Mouse (Mus musculus): ENCODE measurements around the gene Wipf2. TPM values are rescaled to one million over a fixed set of nuclear protein-coding genes. Genes with fewer than 3 reads are reported as not detected.
"Not testable (repeated sequence)": the region's sequence is repeated elsewhere in the genome, so short reads cannot be mapped to it uniquely, and the experiment has no call there.

The Wipf2 gene
- total RNA-seq, 4 experiments from 2014 or later, result 69.4 to 86.8 (median 80.7) TPM

GRCm38 (mm10) chr11:98930773-98931512 is 67.5 kb downstream of the Wipf2 start:
- no peak for DNase-seq (ENCODE audit: low spot score in 2 of 2)

- no peak for DNase-seq (ENCODE audit: low spot score in 2 of 2)
Measured at GRCm38 (mm10) chr11:98931513-98932292, 68.3 kb downstream of the Wipf2 start.

GRCm38 (mm10) chr11:98932293-98933091 is 69.1 kb downstream of the Wipf2 start:
- DNase-seq (ENCODE audit: low spot score in 2 of 2), result no peak

GRCm38 (mm10) chr11:98933151-98933550 is 69.7 kb downstream of the Wipf2 start:
- DNase-seq (ENCODE audit: low spot score in 2 of 2), result no peak

- not testable (repeated sequence) for DNase-seq (ENCODE audit: low spot score in 2 of 2)
Measured at GRCm38 (mm10) chr11:98933847-98934246, 70.4 kb downstream of the Wipf2 start.

GRCm38 (mm10) chr11:98934367-98934766 is 70.9 kb downstream of the Wipf2 start:
- DNase-seq (ENCODE audit: low spot score in 2 of 2), result no peak

- DNase-seq (ENCODE audit: low spot score in 2 of 2), result no peak
Measured at GRCm38 (mm10) chr11:98935123-98935522, 71.7 kb downstream of the Wipf2 start.

- no peak for DNase-seq (ENCODE audit: low spot score in 2 of 2)
Measured at GRCm38 (mm10) chr11:98936170-98936569, 72.7 kb downstream of the Wipf2 start.

GRCm38 (mm10) chr11:98936606-98937409 is 73.4 kb downstream of the Wipf2 start:
- DNase-seq (ENCODE audit: low spot score in 2 of 2), result no peak

GRCm38 (mm10) chr11:98937410-98937913 is 74.0 kb downstream of the Wipf2 start:
- no peak for DNase-seq (ENCODE audit: low spot score in 2 of 2)

- DNase-seq (ENCODE audit: low spot score in 2 of 2), result no peak
Measured at GRCm38 (mm10) chr11:98937914-98938694, 74.7 kb downstream of the Wipf2 start.

GRCm38 (mm10) chr11:98938701-98939083 is 75.3 kb downstream of the Wipf2 start:
- no peak for DNase-seq (ENCODE audit: low spot score in 2 of 2)

- no peak for DNase-seq (ENCODE audit: low spot score in 2 of 2)
Measured at GRCm38 (mm10) chr11:98939084-98939952, 75.9 kb downstream of the Wipf2 start.

GRCm38 (mm10) chr11:98939953-98940641 is 76.7 kb downstream of the Wipf2 start:
- no peak for DNase-seq (ENCODE audit: low spot score in 2 of 2)

- no peak for DNase-seq (ENCODE audit: low spot score in 2 of 2)
Measured at GRCm38 (mm10) chr11:98940776-98941175, 77.3 kb downstream of the Wipf2 start.

GRCm38 (mm10) chr11:98941341-98941825 is 77.9 kb downstream of the Wipf2 start:
- peak in 1 of 2 experiments; percentile 66 for DNase-seq (ENCODE audit: low spot score in 2 of 2)

- DNase-seq (ENCODE audit: low spot score in 2 of 2), result peak in 1 of 2 experiments; percentile 55
Measured at GRCm38 (mm10) chr11:98941826-98942550, 78.5 kb downstream of the Wipf2 start.

GRCm38 (mm10) chr11:98942555-98942922 is 79.1 kb downstream of the Wipf2 start:
- no peak for DNase-seq (ENCODE audit: low spot score in 2 of 2)
